Mouse (Mus musculus) testis, adult 2 months (tissue): ENCODE measurements around the gene Foxk1.

Source experiments
- CTCF ChIP-seq: fragments of 200-500 bp; IDR thresholded peaks from 2 replicates; pipeline ENCODE4 v1.5.1; 2012; ENCODE audit warnings: low read depth, mild to moderate bottlenecking, inconsistent platforms, low read length, moderate library complexity; ENCODE audit not compliant: control insufficient read depth, insufficient read depth, insufficient replicate concordance
- POLR2A ChIP-seq: fragments of 200-500 bp; IDR thresholded peaks from 2 replicates; pipeline ENCODE4 v1.6.1; 2012; ENCODE audit warnings: low read depth, mild to moderate bottlenecking, inconsistent platforms, low read length, moderate library complexity; ENCODE audit not compliant: control insufficient read depth

DNA sequence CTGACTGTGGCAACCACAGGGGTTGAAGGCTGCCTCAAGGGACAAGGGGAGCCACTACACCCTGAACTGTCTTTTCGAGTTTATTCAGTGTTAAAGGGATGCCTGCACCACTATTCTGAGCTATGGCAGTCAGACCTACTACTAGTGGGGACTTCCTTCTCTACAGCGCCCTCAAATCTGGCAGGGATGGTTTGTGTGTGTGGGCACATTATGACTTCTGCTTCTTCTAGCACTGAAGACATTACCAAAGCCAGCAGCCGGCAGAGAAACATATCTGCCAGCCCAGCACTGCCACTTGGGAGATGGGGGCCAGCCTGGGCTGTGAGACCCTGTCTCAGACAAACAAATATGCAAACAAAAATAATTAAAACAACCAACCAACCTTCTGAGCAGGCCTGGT is 102.9 kb downstream of the Foxk1 start:
- TF ChIP-seq CTCF: no peak
- TF ChIP-seq POLR2A: no peak
